Mouse (Mus musculus) liver, embryonic 16.5 days (tissue): Measurements from ENCODE around the gene Celsr1. TPM values are rescaled to one million over a fixed set of nuclear protein-coding genes. Genes with fewer than 3 reads are reported as not detected.

Source experiments
- ATAC-seq: fragments of 200-750 bp; cut with Nextera tagmentation; 2 replicates; pipeline ENCODE4 v1.8.0; 2017; ENCODE audit warnings: low read depth, mild to moderate bottlenecking, moderate number of reproducible peaks, moderate library complexity
- H3K27ac ChIP-seq: fragments of 300-500 bp; sonication (generic); 2 replicates; pipeline ENCODE4 v1.5.1; 2014; ENCODE audit warnings: mild to moderate bottlenecking, low read length
- H3K27me3 ChIP-seq: fragments of 300-500 bp; sonication (generic); 2 replicates; pipeline ENCODE4 v1.6.1; 2014; ENCODE audit warnings: low read depth, low read length, mixed read lengths; ENCODE audit not compliant: control insufficient read depth, insufficient read depth
- H3K36me3 ChIP-seq: fragments of 300-500 bp; sonication (generic); 2 replicates; pipeline ENCODE4 v1.6.1; 2014; ENCODE audit warnings: mild to moderate bottlenecking; ENCODE audit not compliant: control insufficient read depth, insufficient read depth
- H3K4me1 ChIP-seq: fragments of 300-500 bp; sonication (generic); 2 replicates; pipeline ENCODE4 v1.6.1; 2014; ENCODE audit warnings: low read depth, low read length, mixed read lengths; ENCODE audit not compliant: control insufficient read depth
- H3K4me2 ChIP-seq: fragments of 300-500 bp; sonication (generic); 2 replicates; pipeline ENCODE4 v1.6.1; 2014; ENCODE audit warnings: low read depth, low read length, mixed read lengths
- H3K4me3 ChIP-seq: fragments of 300-500 bp; sonication (generic); 2 replicates; pipeline ENCODE4 v1.5.1; 2014; ENCODE audit warnings: low read depth, mild to moderate bottlenecking, low read length
- H3K9ac ChIP-seq: fragments of 300-500 bp; sonication (generic); 2 replicates; pipeline ENCODE4 v1.6.1; 2014; ENCODE audit warnings: low read depth, low read length
- H3K9me3 ChIP-seq: fragments of 300-500 bp; sonication (generic); replicated peaks from 2 replicates; pipeline ENCODE4 v1.6.1; 2016; ENCODE audit warnings: low read length; ENCODE audit not compliant: control insufficient read depth
- WGBS: fragments of 180-500 bp; shearing (Covaris S2); extraction: QIAGEN DNeasy Blood & Tissue Kit; methylation state at CpG from one replicate; pipeline ENCODE4 v1.1.7; 2014; ENCODE audit not compliant: insufficient replicate concordance; 5-methylcytosine and 5-hydroxymethylcytosine counted together
- polyA plus RNA-seq: library from polyadenylated mRNA; unstranded; fragments of >200 nt; fragmentation: Nextera tagmentation; extraction: Ambion mirVana; gene quantifications from 2 replicates; pipeline ENCODE4 v1.2.1, GENCODE M21; 2015

Celsr1 gene
- polyA plus RNA-seq, 1 experiment from 2014 or later: 0.09 TPM

- Histone ChIP-seq H3K9me3 (no peaks in the 10 kb centered on the region), H3K4me3 (no peak overlapping the region), H3K9ac (no peak overlapping the region), H3K4me2 (no peak overlapping the region), H3K27me3 (no peaks in the 10 kb centered on the region; the same call in none of the 2 replicates), H3K27ac (no peak overlapping the region), H3K4me1 (no peaks in the 10 kb centered on the region; the same call in 1 of the 2 replicates), H3K36me3 (no peaks in the 10 kb centered on the region)
- ATAC-seq: no peak
- WGBS: 37% methylated on average over 5 of the region's 5 CpGs
These were observed 45.7 kb downstream of the Celsr1 start for GRCm38 (mm10) chr15:85987896-85988295.

GRCm38 (mm10) chr15:85986170-85986569 lies 47.4 kb downstream of the Celsr1 start:
- H3K4me3 ChIP-seq: no peak overlapping the region
- H3K27ac ChIP-seq: no peak overlapping the region
- H3K27me3 ChIP-seq: no peaks in the 10 kb centered on the region; the same call in none of the 2 replicates
- no peak overlapping the region for H3K9ac ChIP-seq
- no peak for ATAC-seq
- no peak overlapping the region for H3K4me2 ChIP-seq
- peaks cover 7% of the 10 kb centered on the region for H3K4me1 ChIP-seq
- no peaks in the 10 kb centered on the region for H3K9me3 ChIP-seq
- H3K36me3 ChIP-seq: no peaks in the 10 kb centered on the region
- WGBS: 78% methylated on average over 4 of the region's 4 CpGs

GRCm38 (mm10) chr15:85985601-85986000 lies 48.0 kb downstream of the Celsr1 start:
- peaks cover 7% of the 10 kb centered on the region for H3K4me1 ChIP-seq
- H3K27me3 ChIP-seq: no peaks in the 10 kb centered on the region; the same call in none of the 2 replicates
- no peak overlapping the region for H3K9ac ChIP-seq
- 58% methylated on average over 4 of the region's 4 CpGs for WGBS
- no peak overlapping the region for H3K27ac ChIP-seq
- H3K4me3 ChIP-seq: no peak overlapping the region
- no peaks in the 10 kb centered on the region for H3K36me3 ChIP-seq
- no peak overlapping the region for H3K4me2 ChIP-seq
- H3K9me3 ChIP-seq: no peaks in the 10 kb centered on the region
- ATAC-seq: no peak

GRCm38 (mm10) chr15:85983131-85983530 lies 50.4 kb downstream of the Celsr1 start:
- 63% methylated on average over 7 of the region's 7 CpGs for WGBS
- no peaks in the 10 kb centered on the region; the same call in none of the 2 replicates for H3K27me3 ChIP-seq
- peaks cover 7% of the 10 kb centered on the region for H3K4me1 ChIP-seq
- no peak overlapping the region for H3K4me2 ChIP-seq
- ATAC-seq: no peak
- no peaks in the 10 kb centered on the region for H3K9me3 ChIP-seq
- H3K9ac ChIP-seq: no peak overlapping the region
- H3K27ac ChIP-seq: no peak overlapping the region
- H3K4me3 ChIP-seq: no peak overlapping the region
- no peaks in the 10 kb centered on the region for H3K36me3 ChIP-seq

GRCm38 (mm10) chr15:85982416-85982775 lies 51.2 kb downstream of the Celsr1 start:
- no peaks in the 10 kb centered on the region; the same call in none of the 2 replicates for H3K27me3 ChIP-seq
- no peaks in the 10 kb centered on the region for H3K9me3 ChIP-seq
- peaks cover 7% of the 10 kb centered on the region for H3K4me1 ChIP-seq
- no peak overlapping the region for H3K9ac ChIP-seq
- H3K4me3 ChIP-seq: no peak overlapping the region
- peak; percentile 35 for ATAC-seq
- H3K36me3 ChIP-seq: no peaks in the 10 kb centered on the region
- no peak overlapping the region for H3K27ac ChIP-seq
- 19% methylated on average over 3 of the region's 3 CpGs for WGBS
- H3K4me2 ChIP-seq: peak overlapping the region; percentile 15; the same call in 1 of the 2 replicates

GRCm38 (mm10) chr15:85981768-85982415 lies 51.7 kb downstream of the Celsr1 start:
- peak; percentile 67 for ATAC-seq
- Histone ChIP-seq H3K9me3 (no peaks in the 10 kb centered on the region), H3K4me3 (no peak overlapping the region), H3K27me3 (no peaks in the 10 kb centered on the region; the same call in none of the 2 replicates), H3K9ac (no peak overlapping the region), H3K36me3 (no peaks in the 10 kb centered on the region), H3K4me2 (peak overlapping the region; percentile 15; the same call in 1 of the 2 replicates), H3K27ac (no peak overlapping the region), H3K4me1 (peaks cover 7% of the 10 kb centered on the region)
- 14% methylated on average over 11 of the region's 11 CpGs for WGBS

GRCm38 (mm10) chr15:85977086-85977485 lies 56.5 kb downstream of the Celsr1 start:
- H3K4me3 ChIP-seq: no peak overlapping the region
- H3K9me3 ChIP-seq: no peaks in the 10 kb centered on the region
- H3K27me3 ChIP-seq: 0 out of 2 replicates have a peak, but pooled peaks cover 5% of the 10 kb centered on the region
- H3K4me2 ChIP-seq: no peak overlapping the region
- peaks cover 4% of the 10 kb centered on the region for H3K4me1 ChIP-seq
- no peak overlapping the region for H3K9ac ChIP-seq
- no peak overlapping the region for H3K27ac ChIP-seq
- 45% methylated on average over 9 of the region's 9 CpGs for WGBS
- H3K36me3 ChIP-seq: no peaks in the 10 kb centered on the region
- ATAC-seq: no peak

GRCm38 (mm10) chr15:85975746-85976145 lies 57.8 kb downstream of the Celsr1 start:
- no peak for ATAC-seq
- 62% methylated on average over 16 of the region's 16 CpGs for WGBS
- Histone ChIP-seq H3K4me2 (no peak overlapping the region), H3K4me3 (no peak overlapping the region), H3K9ac (no peak overlapping the region), H3K36me3 (no peaks in the 10 kb centered on the region), H3K9me3 (no peaks in the 10 kb centered on the region), H3K27ac (no peak overlapping the region), H3K4me1 (no peaks in the 10 kb centered on the region), H3K27me3 (0 out of 2 replicates have a peak, but pooled peaks cover 5% of the 10 kb centered on the region)

GRCm38 (mm10) chr15:85971596-85971995 lies 62.0 kb downstream of the Celsr1 start:
- H3K27ac ChIP-seq: no peak overlapping the region
- ATAC-seq: no peak
- 72% methylated on average over 5 of the region's 5 CpGs for WGBS

More at GRCm38 (mm10) chr15:85971596-85971995, 62.0 kb downstream of the Celsr1 start:
- H3K36me3 ChIP-seq: no peaks in the 10 kb centered on the region
- H3K27me3 ChIP-seq: 0 out of 2 replicates have a peak, but pooled peaks cover 5% of the 10 kb centered on the region
- no peak overlapping the region for H3K4me3 ChIP-seq
- no peak overlapping the region for H3K4me2 ChIP-seq
- H3K9me3 ChIP-seq: no peaks in the 10 kb centered on the region
- H3K4me1 ChIP-seq: no peaks in the 10 kb centered on the region; the same call in 1 of the 2 replicates
- no peak overlapping the region for H3K9ac ChIP-seq
